Mouse (Mus musculus): ENCODE data around the gene Rims3.

GRCm38 (mm10) chr4:120905644-120906043, 51.0 kb downstream of the Rims3 start:
- TF ChIP-seq GATA1 (IDR thresholded peaks at IDR 0.05; ENCODE audit: borderline replicate concordance, low read length) (no peak), CTCF (IDR thresholded peaks at IDR 0.05; ENCODE audit: low read depth, low read length) (no peak), POLR2AphosphoS5 (IDR thresholded peaks at IDR 0.05; ENCODE audit: insufficient replicate concordance, low read depth, low read length) (no peak)
